Mouse (Mus musculus) intestine, postnatal 0 days (tissue): ENCODE measurements around the gene Spats2. TPM values are rescaled to one million over a fixed set of nuclear protein-coding genes. Genes with fewer than 3 reads are reported as not detected.
A peak's percentile ranks its signal among the peaks of the same experiment; 100 is the strongest.

Source experiments
- ATAC-seq: fragments of 200-750 bp; cut with Nextera tagmentation; 2 replicates; pipeline ENCODE4 v1.8.0; 2017; ENCODE audit warnings: mild to moderate bottlenecking, moderate TSS enrichment, moderate library complexity
- H3K27ac ChIP-seq: fragments of 300-500 bp; sonication (generic); 2 replicates; pipeline ENCODE4 v1.5.1; 2014; ENCODE audit warnings: mild to moderate bottlenecking, low read depth, low read length, moderate library complexity
- H3K27me3 ChIP-seq: fragments of 300-500 bp; sonication (generic); replicated peaks from 2 replicates; pipeline ENCODE4 v1.6.1; 2014; ENCODE audit warnings: low read length, mixed read lengths; ENCODE audit not compliant: control insufficient read depth, insufficient read depth
- H3K36me3 ChIP-seq: fragments of 300-500 bp; sonication (generic); 2 replicates; pipeline ENCODE4 v1.6.1; 2014; ENCODE audit warnings: mild to moderate bottlenecking, moderate library complexity; ENCODE audit not compliant: control insufficient read depth, insufficient read depth
- H3K4me1 ChIP-seq: fragments of 300-500 bp; sonication (generic); replicated peaks from 2 replicates; pipeline ENCODE4 v1.6.1; 2014; ENCODE audit warnings: antibody characterized with exemption, low read length, mixed read lengths; ENCODE audit not compliant: control insufficient read depth, insufficient read depth
- H3K4me2 ChIP-seq: fragments of 300-500 bp; sonication (generic); replicated peaks from 2 replicates; pipeline ENCODE4 v1.6.1; 2014; ENCODE audit warnings: low read depth, mild to moderate bottlenecking, moderate library complexity
- H3K4me3 ChIP-seq: fragments of 300-500 bp; sonication (generic); 2 replicates; pipeline ENCODE4 v1.5.1; 2014; ENCODE audit warnings: low read depth, low read length
- H3K9ac ChIP-seq: fragments of 300-500 bp; sonication (generic); 2 replicates; pipeline ENCODE4 v1.6.1; 2014; ENCODE audit warnings: mild to moderate bottlenecking, low read depth, low read length
- H3K9me3 ChIP-seq: fragments of 300-500 bp; sonication (generic); 2 replicates; pipeline ENCODE4 v1.6.1; 2016; ENCODE audit warnings: mixed run types; ENCODE audit not compliant: control insufficient read depth
- CTCF ChIP-seq: sonication (generic); IDR thresholded peaks from 2 replicates; pipeline ENCODE4 v1.5.1; 2016; ENCODE audit warnings: low read depth, mild to moderate bottlenecking, control low read depth, antibody characterized with exemption, moderate library complexity
- WGBS: fragments of 180-500 bp; shearing (Covaris S2); extraction: QIAGEN DNeasy Blood & Tissue Kit; methylation state at CpG from one replicate; pipeline ENCODE4 v1.1.7; 2014; 5-methylcytosine and 5-hydroxymethylcytosine counted together
- polyA plus RNA-seq: library from polyadenylated mRNA; unstranded; fragments of >200 nt; fragmentation: Nextera tagmentation; extraction: Ambion mirVana; gene quantifications from 2 replicates; pipeline ENCODE4 v1.2.1, GENCODE M21; 2015

Spats2 gene
- polyA plus RNA-seq, 1 experiment from 2014 or later: 14.3 TPM

DNA sequence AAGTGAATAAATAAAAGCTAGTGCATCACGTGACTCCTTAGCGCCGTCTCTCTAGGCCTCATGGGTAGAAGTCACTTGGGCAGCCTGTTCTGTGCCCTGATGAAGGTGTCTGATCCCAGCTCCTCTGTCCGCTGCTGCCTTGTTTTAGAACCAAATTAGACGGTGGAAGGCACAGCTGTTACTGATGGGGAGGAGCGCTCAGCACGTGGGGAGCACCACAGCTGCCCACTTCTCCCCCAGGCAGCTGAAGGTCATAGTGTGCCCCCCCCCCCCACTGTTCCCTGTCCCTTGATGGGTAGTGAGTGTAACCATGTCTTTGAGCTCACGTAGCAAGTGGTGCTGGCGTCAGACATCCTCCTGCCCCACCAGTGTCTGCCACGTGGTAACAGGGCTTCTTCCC, 87.5 kb downstream of the Spats2 start:
- Histone ChIP-seq H3K9ac (no peak overlapping the region), H3K36me3 (peaks cover 39% of the 10 kb centered on the region), H3K4me2 (no peak overlapping the region), H3K4me3 (no peak overlapping the region), H3K4me1 (no peaks in the 10 kb centered on the region), H3K9me3 (no peaks in the 10 kb centered on the region), H3K27me3 (no peaks in the 10 kb centered on the region), H3K27ac (no peak overlapping the region)
- ATAC-seq: no peak
- 88% methylated on average over 10 of the region's 10 CpGs for whole genome bisulfite sequencing
- TF ChIP-seq CTCF: no peak

DNA sequence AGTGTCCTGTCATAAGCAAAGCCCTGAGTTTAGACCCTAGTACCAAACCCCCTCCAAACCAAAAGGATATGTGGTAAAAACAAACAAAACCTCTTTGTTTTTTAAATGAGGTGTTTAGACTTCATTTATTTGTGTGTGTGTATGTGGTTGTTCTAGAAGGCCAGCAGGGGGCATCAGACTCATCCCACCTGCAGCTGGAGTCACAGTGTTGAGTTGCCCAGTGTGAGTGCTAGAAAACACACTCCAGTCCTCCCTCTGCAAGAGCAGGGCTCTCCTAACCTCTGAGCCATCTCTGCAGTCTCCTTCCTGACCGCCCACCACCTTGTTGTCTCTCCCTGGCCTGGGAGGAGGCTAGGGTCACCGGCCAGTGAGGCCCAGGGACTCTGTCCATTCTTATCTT, 89.2 kb downstream of the Spats2 start:
- Histone ChIP-seq H3K27me3 (0 out of 2 replicates have a peak, but pooled peaks cover 5% of the 10 kb centered on the region), H3K4me3 (no peak overlapping the region), H3K4me2 (no peak overlapping the region), H3K4me1 (no peaks in the 10 kb centered on the region), H3K36me3 (peaks cover 26% of the 10 kb centered on the region), H3K9ac (no peak overlapping the region), H3K27ac (no peak overlapping the region), H3K9me3 (no peaks in the 10 kb centered on the region)
- 97% methylated on average over 2 of the region's 2 CpGs for WGBS
- ATAC-seq: no peak
- TF ChIP-seq CTCF: peak; percentile 71

DNA sequence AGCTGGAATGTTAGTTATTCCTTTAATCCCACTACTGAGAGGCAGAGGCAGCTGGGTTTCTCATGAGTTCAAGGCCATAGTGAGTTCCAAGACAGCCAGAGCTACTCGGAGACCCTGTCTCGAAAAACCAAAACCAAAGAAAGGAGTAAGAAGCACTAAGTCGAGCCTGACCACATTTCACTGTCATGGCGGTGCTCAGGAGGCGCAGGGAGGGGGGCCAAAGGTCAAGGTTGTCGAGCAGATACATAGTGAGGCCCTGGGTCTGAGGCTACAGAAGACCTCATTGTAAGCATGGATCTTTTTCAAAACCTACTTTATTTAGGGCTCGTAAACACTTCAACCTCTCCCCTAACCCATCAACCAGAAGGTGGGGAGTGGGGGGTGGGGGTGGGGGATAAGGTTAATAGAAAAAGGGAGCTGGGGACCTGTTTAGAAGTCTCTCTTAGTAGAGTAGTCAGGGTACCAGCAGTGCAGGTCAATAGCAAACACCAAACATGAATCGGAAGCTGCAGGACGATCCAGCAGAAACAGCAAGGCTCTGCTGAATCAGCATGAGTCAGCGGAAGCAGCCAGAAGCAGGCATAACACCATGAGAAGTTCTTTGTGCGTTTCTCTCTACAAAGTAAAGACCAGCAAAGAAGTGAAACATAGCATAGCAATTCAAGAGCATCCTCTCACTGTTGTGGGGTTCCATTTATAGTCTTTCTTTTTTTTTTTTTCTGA, 90.2 kb downstream of the Spats2 start:
- no peak for TF ChIP-seq CTCF
- Histone ChIP-seq H3K9ac (no peak overlapping the region), H3K4me1 (no peaks in the 10 kb centered on the region), H3K27me3 (peaks cover 14% of the 10 kb centered on the region), H3K4me2 (no peak overlapping the region), H3K4me3 (no peak overlapping the region), H3K36me3 (peaks cover 20% of the 10 kb centered on the region), H3K27ac (no peak overlapping the region), H3K9me3 (no peaks in the 10 kb centered on the region)
- no peak for ATAC-seq
- WGBS: 81% methylated on average over 11 of the region's 11 CpGs

DNA sequence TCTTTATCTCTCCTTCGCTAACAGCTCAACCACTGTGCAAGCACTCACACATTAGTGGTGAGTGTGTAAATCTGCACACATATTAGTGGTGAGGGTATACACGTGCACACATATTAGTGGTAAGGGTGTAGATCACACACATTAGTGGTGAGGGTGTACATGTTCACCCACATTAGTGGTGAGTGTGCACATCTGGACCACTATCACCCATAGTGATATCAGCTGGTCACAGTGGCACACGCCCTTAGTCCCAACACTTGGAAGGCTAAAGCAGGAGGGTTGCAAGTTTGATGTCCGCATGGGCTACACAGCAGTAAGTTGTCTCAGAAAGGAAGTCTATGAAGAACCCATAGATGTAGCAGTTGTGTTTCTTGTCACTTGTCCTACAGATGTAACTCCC, 91.9 kb downstream of the Spats2 start:
- H3K9ac ChIP-seq: no peak overlapping the region
- H3K4me2 ChIP-seq: no peak overlapping the region
- WGBS: 83% methylated on average over 4 of the region's 4 CpGs
- H3K4me1 ChIP-seq: no peaks in the 10 kb centered on the region
- H3K36me3 ChIP-seq: peaks cover 8% of the 10 kb centered on the region; the same call in 1 of the 2 replicates
- no peaks in the 10 kb centered on the region for H3K9me3 ChIP-seq
- no peak for TF ChIP-seq CTCF
- H3K27ac ChIP-seq: no peak overlapping the region
- peaks cover 31% of the 10 kb centered on the region for H3K27me3 ChIP-seq
- ATAC-seq: no peak
- H3K4me3 ChIP-seq: no peak overlapping the region

DNA sequence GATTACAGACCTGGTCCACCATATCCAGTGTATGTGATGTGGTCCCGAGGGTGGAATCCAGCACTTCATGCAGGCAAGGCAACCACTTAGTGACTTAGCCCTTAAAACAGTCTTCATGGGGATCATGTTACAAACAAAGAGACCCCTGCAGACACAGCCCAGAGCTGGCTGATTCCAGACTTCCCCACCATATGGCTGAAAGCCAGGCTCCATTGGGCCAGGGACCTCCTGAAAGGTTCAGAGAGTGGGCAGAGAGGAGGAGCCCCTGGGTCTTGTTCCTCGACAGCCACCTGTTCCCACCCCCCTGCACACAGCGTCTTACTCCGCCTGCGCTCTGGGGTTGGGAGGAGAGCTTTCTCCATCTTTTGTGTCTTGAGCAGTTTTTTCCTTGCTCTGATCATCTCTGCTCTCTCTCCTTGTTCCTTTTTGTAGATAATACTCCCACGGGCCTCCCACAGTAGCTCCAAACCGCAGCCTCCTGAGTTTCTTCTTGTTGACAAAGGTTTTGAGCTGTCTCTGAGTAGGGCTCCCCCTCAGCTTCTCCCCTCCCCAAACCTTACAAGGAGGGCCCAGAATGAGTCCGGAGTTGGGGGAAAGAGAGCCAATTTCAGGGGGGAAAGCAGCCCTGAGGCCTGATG, 95.7 kb downstream of the Spats2 start:
- Histone ChIP-seq H3K36me3 (no peaks in the 10 kb centered on the region), H3K4me1 (peaks cover 4% of the 10 kb centered on the region; the same call in 1 of the 2 replicates), H3K27ac (no peak overlapping the region), H3K4me2 (no peak overlapping the region), H3K9ac (no peak overlapping the region), H3K27me3 (peaks cover 67% of the 10 kb centered on the region), H3K4me3 (no peak overlapping the region), H3K9me3 (no peaks in the 10 kb centered on the region)
- no peak for TF ChIP-seq CTCF
- ATAC-seq: no peak
- 23% methylated on average over 8 of the region's 8 CpGs for WGBS

DNA sequence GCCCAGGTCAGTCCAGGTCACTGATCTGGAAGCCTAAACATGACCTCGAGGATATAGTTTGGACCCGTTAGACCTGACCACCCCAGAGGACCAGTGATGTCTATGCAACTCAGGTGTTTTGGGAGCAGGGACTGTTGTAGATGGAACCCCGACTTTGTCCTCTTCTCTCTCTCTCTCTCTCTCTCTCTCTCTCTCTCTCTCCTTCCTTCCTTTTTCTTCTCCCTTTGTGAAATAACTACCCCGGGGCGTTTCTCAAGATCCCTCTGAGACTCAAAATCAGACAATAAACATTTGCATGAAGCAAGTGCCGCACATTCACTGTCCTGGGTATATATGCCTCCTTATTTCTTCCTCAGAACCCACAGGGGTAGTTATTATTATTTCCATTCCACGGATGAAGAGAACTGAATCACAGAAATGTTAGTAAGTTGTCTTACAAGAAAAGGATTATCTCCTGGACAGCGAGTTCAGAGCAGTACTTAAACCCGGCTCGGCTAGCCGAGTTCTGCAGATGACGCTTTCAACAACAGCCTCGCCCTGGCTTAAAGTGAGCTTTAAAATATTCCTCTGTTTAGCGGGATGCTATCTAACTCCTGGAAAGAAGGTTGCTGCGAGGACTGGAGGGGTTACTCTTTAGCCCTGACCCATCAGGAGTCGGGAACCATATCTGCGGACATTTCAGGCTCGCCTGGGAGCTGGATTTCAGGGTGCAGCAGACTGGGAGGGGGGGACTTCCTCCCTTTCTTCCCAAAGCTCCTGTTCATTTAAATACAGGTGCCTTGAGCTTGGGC, 97.3 kb downstream of the Spats2 start:
- peaks cover 77% of the 10 kb centered on the region for H3K27me3 ChIP-seq
- ATAC-seq: no peak
- peak overlapping the region; percentile 59 for H3K4me3 ChIP-seq
- H3K27ac ChIP-seq: no peak overlapping the region
- peak overlapping the region; percentile 95 for H3K4me2 ChIP-seq
- TF ChIP-seq CTCF: no peak
- no peaks in the 10 kb centered on the region for H3K36me3 ChIP-seq
- no peaks in the 10 kb centered on the region for H3K9me3 ChIP-seq
- peaks cover 4% of the 10 kb centered on the region; the same call in 1 of the 2 replicates for H3K4me1 ChIP-seq
- no peak overlapping the region for H3K9ac ChIP-seq
- WGBS: 7% methylated on average over 18 of the region's 18 CpGs
